ENCODE assay signal across 9 mouse cellular contexts in genomic region chr2:164167752-164168570, GRCm38 (mm10). TPM values are rescaled to one million over a fixed set of nuclear protein-coding genes. Genes with fewer than 3 reads are reported as not detected.
DNase-seq lines count a peak whose midpoint lies in the region; ATAC-seq and TF ChIP-seq lines count a peak whose summit lies in the region.
"Had no signal": no experiment of that assay in that cellular context is flagged by ENCODE, and none has a peak within 500 bp of the region (broad histone marks: within the 10 kb centered on the region; RNA-seq: fewer than 3 reads in every experiment).

No protein-coding gene starts in this region.

- peak overlapping the region; percentile 22; the same call in 1 of the 2 replicates for H3K4me2 ChIP-seq in liver, embryonic 14.5 days (ENCODE audit: low read depth)

- peak overlapping the region; percentile 9; the same call in 1 of the 2 replicates for H3K4me3 ChIP-seq in spleen, adult 2 months (ENCODE audit: extremely low read depth, insufficient read depth, insufficient read length)
- H3K4me3 ChIP-seq in liver, embryonic 14.5 days (ENCODE audit: insufficient read depth in 1 of 2, low read depth in 2 of 2, low read length in 2 of 2) = no peak overlapping the region

- 25% methylated on average over 90 of the region's 90 CpGs for WGBS in spleen, adult 2 months
- WGBS in liver, embryonic 14.5 days (ENCODE audit: insufficient replicate concordance) = 14% methylated on average over 84 of the region's 90 CpGs

- no peak for TF ChIP-seq POLR2A in spleen, adult 2 months (IDR thresholded peaks at IDR 0.05; ENCODE audit: low read depth, low read length)

- H3K27me3 ChIP-seq in spleen, adult 2 months (ENCODE audit: control insufficient read depth, insufficient read depth, low read length) = peaks cover 14% of the 10 kb centered on the region
- H3K27me3 ChIP-seq in liver, embryonic 14.5 days (ENCODE audit: control insufficient read depth, insufficient read depth, low read length) = peaks cover 54% of the 10 kb centered on the region

- H3K9ac ChIP-seq in liver, embryonic 14.5 days (replicated peaks) = no peak overlapping the region

- peaks cover 11% of the 10 kb centered on the region; the same call in 1 of the 2 replicates for H3K4me1 ChIP-seq in spleen, adult 2 months (ENCODE audit: control insufficient read depth, insufficient read depth, insufficient read length)
- no peaks in the 10 kb centered on the region for H3K4me1 ChIP-seq in liver, embryonic 14.5 days (replicated peaks; ENCODE audit: control insufficient read depth in 2 of 2, insufficient read depth in 2 of 2, low read length in 1 of 2)

- peak; percentile 34 for ATAC-seq in frontal cortex, adult (ENCODE audit: low TSS enrichment)
- ATAC-seq in liver, embryonic 14.5 days (ENCODE audit: insufficient read depth) = no peak

- TF ChIP-seq CTCF in spleen, adult 2 months (IDR thresholded peaks at IDR 0.05; ENCODE audit: extremely low read depth, insufficient read depth, insufficient read length, insufficient replicate concordance) = no peak
- no peak for TF ChIP-seq CTCF in liver, embryonic 14.5 days (IDR thresholded peaks at IDR 0.05; ENCODE audit: low read depth)

- no peaks in the 10 kb centered on the region for H3K9me3 ChIP-seq in liver, embryonic 14.5 days (ENCODE audit: control insufficient read depth, low read length)

- DNase-seq in frontal cortex, postnatal 10 days (ENCODE audit: low spot score in 2 of 2) = no peak
- DNase-seq in spleen, adult 2 months (ENCODE audit: low read depth in 1 of 2, low spot score in 2 of 2) = no peak
- no peak for DNase-seq in spleen, adult 18-20 months
- DNase-seq in liver, embryonic 14.5 days (ENCODE audit: low read depth in 3 of 3, low spot score in 3 of 3) = no peak
- DNase-seq in urinary bladder, adult 18-20 months (ENCODE audit: low spot score in 2 of 2) = no peak
- DNase-seq in natural killer cell, adult 2 months (ENCODE audit: low spot score in 2 of 2) = no peak
- no peak for DNase-seq in adrenal gland, postnatal 25 days

- no peak for TF ChIP-seq EP300 in liver, embryonic 14.5 days (IDR thresholded peaks at IDR 0.05; ENCODE audit: low read depth)

- H3K36me3 ChIP-seq in spleen, adult 2 months (ENCODE audit: control insufficient read depth, insufficient read depth, low read length) = no peaks in the 10 kb centered on the region
- H3K36me3 ChIP-seq in liver, embryonic 14.5 days (replicated peaks; ENCODE audit: control insufficient read depth, insufficient read depth, low read depth) = no peaks in the 10 kb centered on the region

- H3K27ac ChIP-seq in spleen, adult 2 months (ENCODE audit: insufficient read depth, low read length) = no peak overlapping the region
- H3K27ac ChIP-seq in liver, embryonic 14.5 days = no peak overlapping the region

RNA-seq across cellular contexts. Expression of gene Kcns1, which starts 3.0 kb away (rescaled TPM):
- 0.12 and 0.14 TPM in 2 replicates for polyA plus RNA-seq in spleen, adult 2 months (2012; rRNA removed)
- polyA plus RNA-seq in liver, embryonic 14.5 days (2012; rRNA removed) = 0.01 and 0.02 TPM in 2 replicates
- not detected in 2 replicates for polyA plus RNA-seq in liver, embryonic 14.5 days (2014; fragmentation: Nextera tagmentation; extraction: Ambion mirVana)
- not detected in 2 replicates for total RNA-seq in adrenal gland, postnatal 25 days (2021)
- polyA plus RNA-seq: C2C12 had no signal

RNA-seq across cellular contexts. Expression of gene Wfdc5, which starts 14.6 kb away (rescaled TPM):
- polyA plus RNA-seq in spleen, adult 2 months (2012; rRNA removed) = not detected in 2 replicates
- not detected in 2 replicates for polyA plus RNA-seq in liver, embryonic 14.5 days (2012; rRNA removed)
- not detected in 2 replicates for polyA plus RNA-seq in liver, embryonic 14.5 days (2014; fragmentation: Nextera tagmentation; extraction: Ambion mirVana)
- total RNA-seq in adrenal gland, postnatal 25 days (2021) = not detected in 2 replicates
- polyA plus RNA-seq: C2C12 had no signal

RNA-seq across cellular contexts. Expression of gene Wfdc12, which starts 22.4 kb away (rescaled TPM):
- not detected in 2 replicates for polyA plus RNA-seq in spleen, adult 2 months (2012; rRNA removed)
- polyA plus RNA-seq in liver, embryonic 14.5 days (2012; rRNA removed) = not detected in 2 replicates
- polyA plus RNA-seq in liver, embryonic 14.5 days (2014; fragmentation: Nextera tagmentation; extraction: Ambion mirVana) = not detected in 2 replicates
- total RNA-seq in adrenal gland, postnatal 25 days (2021) = 2.6 TPM in 1 of 2 replicates, not detected in the other
- polyA plus RNA-seq: C2C12 had no signal

RNA-seq across cellular contexts. Expression of gene Wfdc15a, which starts 32.0 kb away (rescaled TPM):
- not detected in 2 replicates for polyA plus RNA-seq in spleen, adult 2 months (2012; rRNA removed)
- polyA plus RNA-seq in liver, embryonic 14.5 days (2012; rRNA removed) = not detected in 2 replicates
- not detected in 2 replicates for polyA plus RNA-seq in liver, embryonic 14.5 days (2014; fragmentation: Nextera tagmentation; extraction: Ambion mirVana)
- not detected in 2 replicates for total RNA-seq in adrenal gland, postnatal 25 days (2021)

RNA-seq across cellular contexts. Expression of gene Wfdc15b, which starts 53.5 kb away (rescaled TPM):
- 0.16 TPM in 1 of 2 replicates, not detected in the other for polyA plus RNA-seq in spleen, adult 2 months (2012; rRNA removed)
- polyA plus RNA-seq in liver, embryonic 14.5 days (2012; rRNA removed) = 0.11 and 0.13 TPM in 2 replicates
- polyA plus RNA-seq in liver, embryonic 14.5 days (2014; fragmentation: Nextera tagmentation; extraction: Ambion mirVana) = not detected in 2 replicates
- total RNA-seq in adrenal gland, postnatal 25 days (2021) = not detected in 2 replicates
- polyA plus RNA-seq: C2C12 had no signal
